Mouse (Mus musculus) MEL (cell line): ENCODE results near the gene Tex44. TPM values are rescaled to one million over a fixed set of nuclear protein-coding genes. Genes with fewer than 3 reads are reported as not detected.

ENCODE experiments used
- DNase-seq: peaks from one replicate; pipeline ENCODE4 v3.0.0; 2011; ENCODE audit warnings: low read depth, low spot score
- H3K27ac ChIP-seq: 2 replicates; pipeline ENCODE4 v1.5.1; 2012; ENCODE audit warnings: low read depth, mild to moderate bottlenecking, control low read depth, low read length, moderate library complexity; ENCODE audit not compliant: control insufficient read depth
- H3K27me3 ChIP-seq, 2 experiments: fragments of 150-350 bp in 1 of 2; sonication (generic) in 1 of 2; 2 replicates each; pipeline ENCODE4 v1.6.1; 2012; ENCODE audit warnings: low read length in 2 of 2, mild to moderate bottlenecking in 2 of 2, improper control_type of control experiment in 1 of 2, moderate library complexity in 1 of 2; ENCODE audit not compliant: insufficient read depth in 2 of 2, control insufficient read depth in 1 of 2
- H3K36me3 ChIP-seq, 2 experiments: 2 replicates each; pipeline ENCODE4 v1.6.1; 2012 to 2014; ENCODE audit warnings: low read length in 2 of 2, improper control_type of control experiment in 1 of 2, inconsistent platforms in 1 of 2, mild to moderate bottlenecking in 1 of 2; ENCODE audit not compliant: insufficient read depth in 2 of 2, control insufficient read depth in 1 of 2
- H3K4me1 ChIP-seq, 2 experiments: fragments of 150-350 bp in 1 of 2; sonication (generic) in 1 of 2; 2 replicates each; pipeline ENCODE4 v1.6.1; 2012; ENCODE audit warnings: low read length in 2 of 2, improper control_type of control experiment in 1 of 2, mild to moderate bottlenecking in 1 of 2; ENCODE audit not compliant: insufficient read depth in 2 of 2, control insufficient read depth in 1 of 2
- H3K4me3 ChIP-seq, 2 experiments: fragments of 150-350 bp in 1 of 2; sonication (generic) in 1 of 2; 2 replicates each; pipeline ENCODE4 v1.5.1; 2012; ENCODE audit warnings: low read depth in 2 of 2, low read length in 2 of 2, mild to moderate bottlenecking in 2 of 2, moderate library complexity in 2 of 2, control low read depth in 1 of 2, improper control_type of control experiment in 1 of 2; ENCODE audit not compliant: control insufficient read depth in 1 of 2, insufficient read depth in 1 of 2
- H3K79me2 ChIP-seq: 2 replicates; pipeline ENCODE4 v1.6.1; 2012; ENCODE audit warnings: mild to moderate bottlenecking, low read length, moderate library complexity; ENCODE audit not compliant: control insufficient read depth, poor library complexity, insufficient read depth
- H3K9ac ChIP-seq: 2 replicates; pipeline ENCODE4 v1.6.1; 2012; ENCODE audit warnings: low read depth, mild to moderate bottlenecking, control low read depth, low read length, moderate library complexity; ENCODE audit not compliant: control insufficient read depth, poor library complexity, severe bottlenecking
- H3K9me3 ChIP-seq: fragments of 150-350 bp; sonication (generic); replicated peaks from 2 replicates; pipeline ENCODE4 v1.6.1; 2012; ENCODE audit warnings: mild to moderate bottlenecking, low read length, improper control_type of control experiment, moderate library complexity; ENCODE audit not compliant: insufficient read depth
- CHD1 ChIP-seq: IDR thresholded peaks from 2 replicates; pipeline ENCODE4 v1.6.1; 2012; ENCODE audit warnings: low read depth, mild to moderate bottlenecking, inconsistent platforms, low read length, improper control_type of control experiment
- CHD2 ChIP-seq: IDR thresholded peaks from 2 replicates; pipeline ENCODE4 v1.6.1; 2011; ENCODE audit warnings: low read length, improper control_type of control experiment
- CTCF ChIP-seq, 3 experiments: IDR thresholded peaks in 2 of 3; conservative IDR thresholded peaks in 1 of 3; 2 replicates each; pipeline ENCODE4 v1.5.1; 2011 to 2012; ENCODE audit warnings: low read length in 3 of 3, low read depth in 2 of 3, mild to moderate bottlenecking in 2 of 3, improper control_type of control experiment in 1 of 3, inconsistent platforms in 1 of 3, mixed read lengths in 1 of 3, moderate library complexity in 1 of 3; ENCODE audit not compliant: control insufficient read depth in 1 of 3, insufficient read depth in 1 of 3, poor library complexity in 1 of 3, severe bottlenecking in 1 of 3
- E2F4 ChIP-seq: IDR thresholded peaks from 2 replicates; pipeline ENCODE4 v1.6.1; 2011; ENCODE audit warnings: low read depth, low read length, improper control_type of control experiment, borderline replicate concordance
- EP300 ChIP-seq, 2 experiments: IDR thresholded peaks; 2 replicates each; pipeline ENCODE4 v1.6.1; 2011; ENCODE audit warnings: improper control_type of control experiment in 2 of 2, low read length in 2 of 2, low read depth in 1 of 2, mild to moderate bottlenecking in 1 of 2
- GABPA ChIP-seq: IDR thresholded peaks from 2 replicates; pipeline ENCODE4 v1.6.1; 2012; ENCODE audit warnings: low read depth, mild to moderate bottlenecking, inconsistent platforms, low read length, improper control_type of control experiment, moderate library complexity
- HCFC1 ChIP-seq: IDR thresholded peaks from 2 replicates; pipeline ENCODE4 v1.6.1; 2012; ENCODE audit warnings: low read depth, mild to moderate bottlenecking, inconsistent platforms, low read length, improper control_type of control experiment, moderate library complexity
- JUND ChIP-seq: IDR thresholded peaks from 2 replicates; pipeline ENCODE4 v1.6.1; 2011; ENCODE audit warnings: low read depth, mild to moderate bottlenecking, improper control_type of control experiment, low read length
- KAT2A ChIP-seq: conservative IDR thresholded peaks from 2 replicates; pipeline ENCODE4 v1.6.1; 2012; ENCODE audit warnings: low read depth, low read length, improper control_type of control experiment, inconsistent platforms
- MAFK ChIP-seq: IDR thresholded peaks from 2 replicates; pipeline ENCODE4 v1.6.1; 2011; ENCODE audit warnings: low read depth, mild to moderate bottlenecking, low read length, improper control_type of control experiment, borderline replicate concordance
- MXI1 ChIP-seq: IDR thresholded peaks from 2 replicates; pipeline ENCODE4 v1.6.1; 2011; ENCODE audit warnings: mild to moderate bottlenecking, low read depth, low read length, improper control_type of control experiment
- NRF1 ChIP-seq: IDR thresholded peaks from 2 replicates; pipeline ENCODE4 v1.6.1; 2014; ENCODE audit warnings: low read depth, mild to moderate bottlenecking, inconsistent platforms, low read length, improper control_type of control experiment, moderate library complexity; ENCODE audit not compliant: poor library complexity, insufficient read depth, severe bottlenecking
- POLR2A ChIP-seq, 2 experiments: IDR thresholded peaks; 2 replicates each; pipeline ENCODE4 v1.6.1; 2011 to 2012; ENCODE audit warnings: low read length in 2 of 2, mild to moderate bottlenecking in 2 of 2, control low read depth in 1 of 2, improper control_type of control experiment in 1 of 2, low read depth in 1 of 2, moderate library complexity in 1 of 2; ENCODE audit not compliant: control insufficient read depth in 1 of 2, insufficient read depth in 1 of 2, poor library complexity in 1 of 2
- POLR2AphosphoS2 ChIP-seq: IDR thresholded peaks from 2 replicates; pipeline ENCODE4 v1.6.1; 2011; ENCODE audit warnings: low read length, improper control_type of control experiment
- POLR2AphosphoS5 ChIP-seq: IDR thresholded peaks from 2 replicates; pipeline ENCODE4 v1.6.1; 2012; ENCODE audit warnings: low read depth, borderline replicate concordance, mild to moderate bottlenecking, inconsistent platforms, low read length, moderate library complexity, mixed read lengths
- RCOR1 ChIP-seq: IDR thresholded peaks from 2 replicates; pipeline ENCODE4 v1.6.1; 2012; ENCODE audit warnings: low read depth, mild to moderate bottlenecking, inconsistent platforms, low read length, improper control_type of control experiment
- SIN3A ChIP-seq: IDR thresholded peaks from 2 replicates; pipeline ENCODE4 v1.6.1; 2012; ENCODE audit warnings: low read length, improper control_type of control experiment, inconsistent platforms
- TAL1 ChIP-seq: IDR thresholded peaks from 2 replicates; pipeline ENCODE4 v1.6.1; 2012; ENCODE audit warnings: mild to moderate bottlenecking, inconsistent platforms, low read length, moderate library complexity, mixed read lengths
- TBP ChIP-seq: IDR thresholded peaks from 2 replicates; pipeline ENCODE4 v1.8.0; 2011; ENCODE audit warnings: low read depth, low read length, improper control_type of control experiment
- TCF12 ChIP-seq: IDR thresholded peaks from 2 replicates; pipeline ENCODE4 v1.6.1; 2014; ENCODE audit warnings: low read depth, mild to moderate bottlenecking, inconsistent platforms, low read length, improper control_type of control experiment, moderate library complexity
- UBTF ChIP-seq: IDR thresholded peaks from 2 replicates; pipeline ENCODE4 v1.6.1; 2012; ENCODE audit warnings: low read depth, mild to moderate bottlenecking, inconsistent platforms, low read length, improper control_type of control experiment, moderate library complexity, borderline replicate concordance; ENCODE audit not compliant: insufficient read depth
- USF2 ChIP-seq, 2 experiments: IDR thresholded peaks; 2 replicates each; pipeline ENCODE4 v1.6.1; 2011 to 2012; ENCODE audit warnings: improper control_type of control experiment in 2 of 2, low read length in 2 of 2, borderline replicate concordance in 1 of 2, inconsistent platforms in 1 of 2, low read depth in 1 of 2, mild to moderate bottlenecking in 1 of 2; ENCODE audit not compliant: insufficient read depth in 1 of 2
- ZC3H11A ChIP-seq: IDR thresholded peaks from 2 replicates; pipeline ENCODE4 v1.6.1; 2012; ENCODE audit warnings: low read depth, mild to moderate bottlenecking, inconsistent platforms, low read length, improper control_type of control experiment
- ZKSCAN1 ChIP-seq: IDR thresholded peaks from 2 replicates; pipeline ENCODE4 v1.6.1; 2012; ENCODE audit warnings: low read depth, mild to moderate bottlenecking, inconsistent platforms, low read length, improper control_type of control experiment, moderate library complexity
- ZMIZ1 ChIP-seq: IDR thresholded peaks from 2 replicates; pipeline ENCODE4 v1.6.1; 2012; ENCODE audit warnings: low read depth, mild to moderate bottlenecking, inconsistent platforms, low read length, improper control_type of control experiment, moderate library complexity
- ZNF384 ChIP-seq: IDR thresholded peaks from 2 replicates; pipeline ENCODE4 v1.6.1; 2012; ENCODE audit warnings: low read depth, mild to moderate bottlenecking, inconsistent platforms, low read length, improper control_type of control experiment
- polyA plus RNA-seq, 2 experiments: library from polyadenylated mRNA; stranded (reverse) in 1 of 2; unstranded in 1 of 2; fragments of >175 nt in 1 of 2; fragments of >200 nt in 1 of 2; gene quantifications; 2 replicates each; pipeline versions ENCODE4 v1.2.1 to v1.2.4; 2012; ENCODE audit warnings: low replicate concordance in 2 of 2, low read depth in 1 of 2; ENCODE audit not compliant: insufficient read length in 2 of 2, insufficient read depth in 1 of 2, missing spikeins in 1 of 2
- total RNA-seq: library from RNA; depleted of rRNA; stranded (reverse); fragments of 300-350 nt; gene quantifications from 2 replicates; pipeline ENCODE4 v1.2.3, GENCODE M21; 2012

The Tex44 gene
- total and polyA plus RNA-seq, 3 experiments = not detected

DNA sequence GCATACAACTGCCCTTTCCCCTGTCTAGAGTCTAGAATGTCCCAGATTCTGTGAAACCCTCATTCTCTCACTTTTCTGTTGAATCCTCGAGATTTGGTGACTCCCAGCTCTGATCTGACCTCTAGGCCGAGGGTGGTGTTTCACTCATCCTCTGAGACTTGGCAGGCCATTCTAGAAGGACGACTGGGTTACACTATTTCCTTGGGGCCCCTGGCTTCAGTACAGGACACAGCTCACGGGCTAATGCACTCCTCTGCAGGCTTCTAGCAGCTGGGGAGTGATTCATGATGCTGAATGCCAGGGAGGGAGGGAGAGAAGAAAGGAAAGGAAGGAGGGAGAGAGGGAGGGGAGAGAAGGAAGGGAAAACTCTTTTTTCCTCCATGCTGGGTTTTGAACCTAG lies 22.1 kb downstream of the Tex44 start:
- TF ChIP-seq CHD1 = no peak
- TF ChIP-seq TAL1 = no peak
- no peak for TF ChIP-seq HCFC1
- no peak for TF ChIP-seq ZMIZ1
- no peak for TF ChIP-seq ZKSCAN1
- no peak for TF ChIP-seq POLR2AphosphoS5
- TF ChIP-seq GABPA = no peak
- TF ChIP-seq E2F4 = no peak
- no peak for TF ChIP-seq USF2 (IDR thresholded peaks at IDR 0.05; ENCODE audit: borderline replicate concordance in 1 of 2, insufficient read depth in 1 of 2, low read depth in 1 of 2, low read length in 2 of 2)
- TF ChIP-seq KAT2A = no peak
- no peak for TF ChIP-seq TBP
- TF ChIP-seq MXI1 = no peak
- TF ChIP-seq POLR2AphosphoS2 = no peak
- no peak for TF ChIP-seq CHD2
- TF ChIP-seq MAFK = no peak
- Histone ChIP-seq H3K36me3 (peaks cover 0 to 13% of the 10 kb centered on the region in 2 experiments; a peak in 2 of 4 replicates), H3K4me3 (no peak overlapping the region), H3K27me3 (no peaks in the 10 kb centered on the region), H3K4me1 (peaks cover 0 to 16% of the 10 kb centered on the region in 2 experiments; a peak in 3 of 4 replicates), H3K9ac (no peak overlapping the region), H3K9me3 (no peaks in the 10 kb centered on the region), H3K27ac (no peak overlapping the region), H3K79me2 (no peaks in the 10 kb centered on the region; the same call in 1 of the 2 replicates)
- DNase-seq = no peak

DNA sequence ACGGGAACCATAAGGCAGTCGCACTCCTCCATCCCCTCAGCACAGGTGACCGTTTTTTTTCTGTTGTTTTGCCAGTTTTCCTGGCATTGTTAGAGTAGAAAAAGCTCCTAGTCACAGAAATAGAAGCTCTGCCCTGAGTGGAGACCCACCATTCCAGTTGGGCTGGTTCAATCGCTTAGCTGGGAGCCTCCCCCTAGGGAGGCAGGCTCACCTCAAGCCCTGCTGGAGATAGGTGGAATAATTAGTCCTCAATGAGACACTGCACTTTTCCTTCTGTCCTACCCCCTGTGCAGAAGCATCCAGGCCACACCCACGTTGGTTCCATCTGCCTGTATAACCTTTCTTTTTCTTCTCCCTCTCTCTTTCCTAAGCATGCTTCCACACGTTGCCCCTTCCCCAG lies 23.8 kb downstream of the Tex44 start:
- Histone ChIP-seq H3K27ac (no peak overlapping the region), H3K9me3 (no peaks in the 10 kb centered on the region), H3K27me3 (no peaks in the 10 kb centered on the region), H3K9ac (no peak overlapping the region), H3K4me1 (peaks cover 0 to 12% of the 10 kb centered on the region in 2 experiments; a peak in 3 of 4 replicates), H3K36me3 (peaks cover 0 to 7% of the 10 kb centered on the region in 2 experiments; a peak in 2 of 4 replicates), H3K79me2 (no peaks in the 10 kb centered on the region), H3K4me3 (no peak overlapping the region)
- TF ChIP-seq KAT2A = no peak
- no peak for TF ChIP-seq ZC3H11A
- no peak for TF ChIP-seq SIN3A
- TF ChIP-seq CHD2 = no peak
- TF ChIP-seq TCF12 = no peak
- TF ChIP-seq POLR2A (IDR thresholded peaks at IDR 0.05; ENCODE audit: control insufficient read depth in 1 of 2, insufficient read depth in 1 of 2, low read depth in 1 of 2, low read length in 2 of 2, poor library complexity in 1 of 2) = no peak
- no peak for TF ChIP-seq UBTF
- no peak for TF ChIP-seq CHD1
- TF ChIP-seq E2F4 = no peak
- TF ChIP-seq NRF1 = no peak
- no peak for TF ChIP-seq POLR2AphosphoS5
- TF ChIP-seq POLR2AphosphoS2 = no peak
- TF ChIP-seq RCOR1 = no peak
- no peak for TF ChIP-seq CTCF (IDR thresholded peaks at IDR 0.05 in 2 of 3, conservative IDR thresholded peaks at IDR 0.05 in 1 of 3; ENCODE audit: control insufficient read depth in 1 of 3, insufficient read depth in 1 of 3, low read depth in 2 of 3, low read length in 3 of 3, poor library complexity in 1 of 3, severe bottlenecking in 1 of 3)
- TF ChIP-seq JUND = no peak
- no peak for TF ChIP-seq ZNF384
- no peak for TF ChIP-seq EP300 (IDR thresholded peaks at IDR 0.05; ENCODE audit: low read depth in 1 of 2, low read length in 2 of 2)
- TF ChIP-seq ZMIZ1 = no peak
- no peak for TF ChIP-seq TAL1
- TF ChIP-seq USF2 (IDR thresholded peaks at IDR 0.05; ENCODE audit: borderline replicate concordance in 1 of 2, insufficient read depth in 1 of 2, low read depth in 1 of 2, low read length in 2 of 2) = no peak
- no peak for DNase-seq
